Mouse (Mus musculus) liver, embryonic 14.5 days (tissue): ENCODE measurements around the gene Slco4a1.

Experiments
- CTCF ChIP-seq: IDR thresholded peaks from 2 replicates; pipeline ENCODE4 v1.5.1; 2016; ENCODE audit warnings: antibody characterized with exemption, low read depth, control low read depth
- EP300 ChIP-seq: IDR thresholded peaks from 2 replicates; pipeline ENCODE4 v1.6.1; 2016; ENCODE audit warnings: antibody characterized with exemption, low read depth

GRCm38 (mm10) chr2:180462593-180462992 lies 6.5 kb downstream of the Slco4a1 start:
- TF ChIP-seq CTCF: no peak
- no peak for TF ChIP-seq EP300
